Mouse (Mus musculus) midbrain, embryonic 11.5 days (tissue): ENCODE measurements around the gene Fam151a. TPM values are rescaled to one million over a fixed set of nuclear protein-coding genes. Genes with fewer than 3 reads are reported as not detected.
"Not testable (repeated sequence)": the region's sequence is repeated elsewhere in the genome, so short reads cannot be mapped to it uniquely, and the experiment has no call there.

Experiments
- ATAC-seq: fragments of 200-750 bp; cut with Nextera tagmentation; 2 replicates; pipeline ENCODE4 v1.8.0; 2017; ENCODE audit warnings: moderate TSS enrichment, moderate library complexity; ENCODE audit not compliant: low FRiP score
- DNase-seq: peaks from one replicate; pipeline ENCODE4 v3.0.0; 2015; ENCODE audit warnings: low spot score; ENCODE audit errors: missing footprints
- H3K27ac ChIP-seq: fragments of 300-500 bp; sonication (generic); 2 replicates; pipeline ENCODE4 v1.5.1; 2014; ENCODE audit warnings: low read depth, low read length
- H3K27me3 ChIP-seq: fragments of 300-500 bp; sonication (generic); 2 replicates; pipeline ENCODE4 v1.6.1; 2014; ENCODE audit warnings: mild to moderate bottlenecking, low read length, moderate library complexity, mixed read lengths; ENCODE audit not compliant: control insufficient read depth, insufficient read depth
- H3K36me3 ChIP-seq: fragments of 300-500 bp; sonication (generic); 2 replicates; pipeline ENCODE4 v1.6.1; 2014; ENCODE audit warnings: mild to moderate bottlenecking, low read length, moderate library complexity, mixed read lengths; ENCODE audit not compliant: control insufficient read depth, insufficient read depth
- H3K4me1 ChIP-seq: fragments of 300-500 bp; sonication (generic); 2 replicates; pipeline ENCODE4 v1.6.1; 2014; ENCODE audit warnings: low read length; ENCODE audit not compliant: control insufficient read depth, insufficient read depth
- H3K4me2 ChIP-seq: fragments of 300-500 bp; sonication (generic); 2 replicates; pipeline ENCODE4 v1.6.1; 2014; ENCODE audit warnings: mild to moderate bottlenecking, moderate library complexity
- H3K4me3 ChIP-seq: fragments of 300-500 bp; sonication (generic); 2 replicates; pipeline ENCODE4 v1.5.1; 2014; ENCODE audit warnings: low read depth, low read length
- H3K9ac ChIP-seq: fragments of 300-500 bp; sonication (generic); 2 replicates; pipeline ENCODE4 v1.6.1; 2014; ENCODE audit warnings: low read length
- H3K9me3 ChIP-seq: fragments of 300-500 bp; sonication (generic); 2 replicates; pipeline ENCODE4 v1.6.1; 2016; ENCODE audit warnings: low read length; ENCODE audit not compliant: control insufficient read depth
- WGBS: fragments of 180-500 bp; shearing (Covaris S2); extraction: QIAGEN DNeasy Blood & Tissue Kit; methylation state at CpG from one replicate; pipeline ENCODE4 v1.1.7; 2014; 5-methylcytosine and 5-hydroxymethylcytosine counted together
- polyA plus RNA-seq: library from polyadenylated mRNA; unstranded; fragments of >200 nt; fragmentation: Nextera tagmentation; extraction: Ambion mirVana; gene quantifications from 2 replicates; pipeline ENCODE4 v1.2.1, GENCODE M21; 2014

The Fam151a gene
- polyA plus RNA-seq, 1 experiment from 2014 or later, result not detected

DNA sequence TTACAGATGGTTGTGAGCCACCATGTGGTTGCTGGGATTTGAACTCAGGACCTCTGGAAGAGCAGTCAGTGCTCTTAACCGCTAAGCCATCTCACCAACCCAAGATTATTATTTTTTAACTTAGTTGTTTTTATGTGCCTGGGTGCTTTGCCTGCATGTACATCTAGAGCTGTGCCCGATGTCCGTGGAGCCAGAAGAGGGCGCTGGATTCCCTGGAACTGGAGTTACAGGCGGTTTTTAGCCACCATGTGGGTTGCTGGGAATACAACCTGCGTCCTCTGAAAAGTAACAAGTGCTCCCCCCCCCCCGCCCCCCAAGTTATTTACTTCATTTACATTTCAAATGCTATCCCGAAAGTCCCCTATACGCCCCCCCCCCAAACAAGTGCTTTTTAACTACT, 60.1 kb downstream of the Fam151a start:
- H3K4me1 ChIP-seq, H3K4me3 ChIP-seq, ATAC-seq, H3K27ac ChIP-seq, H3K27me3 ChIP-seq, H3K4me2 ChIP-seq, H3K36me3 ChIP-seq, DNase-seq, H3K9me3 ChIP-seq, H3K9ac ChIP-seq: not testable (repeated sequence)
- 92% methylated on average over 9 of the region's 9 CpGs for WGBS

DNA sequence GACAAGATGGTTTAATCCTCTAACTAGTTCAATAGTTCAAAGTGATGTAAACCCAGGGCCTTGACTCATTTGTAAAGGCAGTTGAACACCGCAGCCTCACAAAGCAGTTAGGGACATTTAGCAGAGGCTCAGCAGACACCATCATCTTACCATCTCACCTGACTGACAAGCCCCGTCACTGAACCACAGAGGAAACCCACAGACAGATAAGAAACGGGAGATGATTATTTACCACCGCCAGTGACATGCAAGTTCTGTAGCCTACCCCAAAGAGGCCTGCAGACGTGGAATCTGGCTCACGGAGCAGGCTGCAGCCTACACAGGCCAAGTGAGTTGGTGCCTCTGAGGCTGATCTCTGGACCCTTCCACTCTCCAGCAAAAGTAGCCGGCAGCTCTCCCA, 60.6 kb downstream of the Fam151a start:
- H3K27me3 ChIP-seq, result no peaks in the 10 kb centered on the region
- WGBS, result 89% methylated on average over 7 of the region's 7 CpGs
- H3K27ac ChIP-seq, result no peak overlapping the region
- no peaks in the 10 kb centered on the region for H3K9me3 ChIP-seq
- H3K4me2 ChIP-seq, result no peak overlapping the region
- ATAC-seq, result no peak
- H3K4me1 ChIP-seq, result no peaks in the 10 kb centered on the region
- no peak overlapping the region for H3K4me3 ChIP-seq
- no peak for DNase-seq
- H3K36me3 ChIP-seq, result no peaks in the 10 kb centered on the region
- no peak overlapping the region for H3K9ac ChIP-seq

DNA sequence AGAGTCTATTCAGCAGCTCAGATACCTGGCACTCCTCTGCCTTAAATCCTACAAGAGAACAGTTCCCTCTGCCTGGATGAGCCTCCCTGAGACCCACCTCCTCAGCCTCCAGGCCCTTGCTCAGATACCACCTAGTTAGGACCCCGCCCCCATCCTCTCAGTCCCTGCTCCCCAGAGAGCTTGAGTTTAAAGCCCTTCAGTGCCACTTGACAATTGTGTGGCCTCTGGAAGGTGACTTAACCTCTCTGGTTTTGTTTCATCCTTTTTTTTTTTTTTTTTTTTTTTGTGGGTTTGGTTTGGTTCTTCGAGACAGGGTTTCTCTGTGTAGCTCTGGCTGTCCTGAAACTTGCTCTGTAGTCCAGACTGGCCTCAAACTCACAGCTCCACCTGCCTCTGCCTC, 61.6 kb downstream of the Fam151a start:
- H3K36me3 ChIP-seq, result no peaks in the 10 kb centered on the region
- peaks cover 4% of the 10 kb centered on the region; the same call in 1 of the 2 replicates for H3K4me1 ChIP-seq
- ATAC-seq, result no peak
- no peak overlapping the region for H3K4me3 ChIP-seq
- WGBS, result 87% methylated on average over 2 of the region's 2 CpGs
- no peak overlapping the region for H3K9ac ChIP-seq
- H3K27me3 ChIP-seq, result no peaks in the 10 kb centered on the region
- H3K4me2 ChIP-seq, result no peak overlapping the region
- no peaks in the 10 kb centered on the region for H3K9me3 ChIP-seq
- DNase-seq, result no peak
- H3K27ac ChIP-seq, result no peak overlapping the region

Other genes with a start within 250 kb of the Fam151a start
- gene Bsnd, start 241.6 kb upstream of the Fam151a start, polyA plus RNA-seq, result not detected in 2 replicates
- 25.0 and 27.1 TPM in 2 replicates for gene Dhcr24, start 172.9 kb upstream of the Fam151a start, polyA plus RNA-seq
- gene Lexm, start 116.6 kb upstream of the Fam151a start, polyA plus RNA-seq, result 0.18 and 0.25 TPM in 2 replicates
- gene Ttc22, start 111.5 kb upstream of the Fam151a start, polyA plus RNA-seq, result not detected in 2 replicates
- gene Pars2, start 82.8 kb upstream of the Fam151a start, polyA plus RNA-seq, result 11.4 and 12.4 TPM in 2 replicates
- gene Ttc4, start 54.9 kb upstream of the Fam151a start, polyA plus RNA-seq, result 87.9 and 97.3 TPM in 2 replicates
- 0.07 TPM in 1 of 2 replicates, not detected in the other for gene Mroh7, start 3.0 kb upstream of the Fam151a start, polyA plus RNA-seq
- 1.3 TPM in 2 replicates for gene Acot11, start 71.1 kb downstream of the Fam151a start, polyA plus RNA-seq
- gene Ssbp3, start 176.8 kb downstream of the Fam151a start, polyA plus RNA-seq, result 124 and 132 TPM in 2 replicates